Mouse (Mus musculus) megakaryocyte, embryonic 14.5 days (primary cell): ENCODE measurements around the gene Bloc1s5.

Experiments
- FLI1 ChIP-seq: IDR thresholded peaks from 2 replicates; pipeline ENCODE4 v1.6.1; 2012; ENCODE audit warnings: low read length, inconsistent platforms, mixed read lengths
- GATA1 ChIP-seq: IDR thresholded peaks from 3 replicates; pipeline ENCODE4 v1.6.1; 2012; ENCODE audit warnings: mixed read lengths, low read length, inconsistent platforms, borderline replicate concordance

DNA sequence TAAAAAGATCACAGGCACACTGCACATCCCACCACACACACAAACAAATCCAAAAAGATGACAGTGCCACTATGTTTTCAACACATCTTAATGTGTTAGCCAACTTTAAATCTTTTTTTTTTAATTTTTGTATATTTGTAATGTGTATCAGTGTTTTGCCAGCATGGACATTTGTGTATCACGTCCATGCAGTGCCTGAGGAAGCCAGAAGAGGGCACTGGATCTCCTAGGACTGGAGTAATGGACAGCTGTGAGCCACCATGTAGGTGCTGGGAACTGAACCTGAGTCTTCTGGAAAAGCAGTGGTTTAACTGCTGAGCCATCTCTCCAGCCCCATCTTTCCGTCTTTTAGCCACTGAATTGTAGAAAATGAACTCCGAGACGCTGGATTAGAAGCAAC lies 22.7 kb downstream of the Bloc1s5 start:
- TF ChIP-seq GATA1 (no peak), FLI1 (no peak)
